Mouse (Mus musculus): ENCODE results near the gene Pilrb1. TPM values are rescaled to one million over a fixed set of nuclear protein-coding genes. Genes with fewer than 3 reads are reported as not detected.

The Pilrb1 gene
- polyA plus RNA-seq, 1 experiment: 9.5 TPM

DNA sequence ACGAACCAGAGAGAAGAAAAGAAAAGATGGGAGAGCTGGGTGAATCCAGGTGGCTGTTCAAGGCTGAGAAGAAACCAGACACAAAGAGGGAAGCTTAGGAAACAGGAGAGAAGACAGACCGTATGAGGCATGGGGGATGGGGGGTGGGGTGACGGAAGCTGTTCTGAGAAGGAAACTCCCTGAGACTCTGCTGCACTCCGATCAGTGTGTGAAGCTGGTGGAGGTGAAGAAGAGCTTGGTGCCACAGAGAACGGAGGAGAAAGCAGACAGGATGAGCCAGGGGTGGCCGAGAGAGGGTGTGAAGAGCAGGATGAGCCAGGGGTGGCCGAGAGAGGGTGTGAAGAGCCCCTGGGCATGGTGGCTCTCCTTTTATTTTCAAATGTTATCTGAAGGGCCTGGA is 31.5 kb downstream of the Pilrb1 start:
- H3K36me3 ChIP-seq (ENCODE audit: control insufficient read depth, insufficient read depth, low read length): no peaks in the 10 kb centered on the region
- TF ChIP-seq POLR2A (IDR thresholded peaks at IDR 0.05; ENCODE audit: control insufficient read depth, extremely low read depth, insufficient read depth, low read length, poor library complexity) (no peak), CTCF (IDR thresholded peaks at IDR 0.05; ENCODE audit: borderline replicate concordance, control insufficient read depth, extremely low read depth, insufficient read depth, low read length, poor library complexity) (no peak)
- H3K27ac ChIP-seq (ENCODE audit: control insufficient read depth, insufficient read depth, low read length): no peak overlapping the region
- no peaks in the 10 kb centered on the region for H3K4me1 ChIP-seq (replicated peaks; ENCODE audit: control insufficient read depth, insufficient read depth, low read length)
- no peaks in the 10 kb centered on the region for H3K27me3 ChIP-seq (ENCODE audit: control insufficient read depth, insufficient read depth, low read length)
- no peak for DNase-seq
- WGBS: 63% methylated on average over 7 of the region's 7 CpGs
- no peak overlapping the region for H3K4me3 ChIP-seq (ENCODE audit: control insufficient read depth, insufficient read depth, low read length)

DNA sequence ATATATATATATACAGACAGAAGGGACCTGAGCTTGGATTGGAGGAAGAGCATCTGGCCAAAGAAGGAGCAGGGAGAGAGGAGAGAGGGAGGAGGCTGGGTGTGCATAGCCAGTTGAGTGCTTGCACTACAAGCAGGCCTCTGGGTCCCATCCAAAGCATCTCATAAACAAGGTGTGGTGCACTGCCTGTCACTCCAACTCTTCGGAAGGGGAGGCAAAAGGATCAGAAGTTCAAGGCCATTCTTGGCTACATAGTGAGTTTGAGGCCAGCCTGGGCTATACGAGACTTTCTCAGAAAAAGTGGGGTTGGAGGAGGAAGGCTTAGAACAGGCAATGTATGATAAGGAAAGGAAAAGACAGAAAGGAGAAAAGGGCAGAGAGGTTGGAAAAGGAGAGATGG is 31.9 kb downstream of the Pilrb1 start:
- DNase-seq: no peak
- H3K4me1 ChIP-seq (replicated peaks; ENCODE audit: control insufficient read depth, insufficient read depth, low read length): no peaks in the 10 kb centered on the region
- TF ChIP-seq POLR2A (IDR thresholded peaks at IDR 0.05; ENCODE audit: control insufficient read depth, extremely low read depth, insufficient read depth, low read length, poor library complexity): no peak
- no peak for TF ChIP-seq CTCF (IDR thresholded peaks at IDR 0.05; ENCODE audit: borderline replicate concordance, control insufficient read depth, extremely low read depth, insufficient read depth, low read length, poor library complexity)
- no peak overlapping the region for H3K4me3 ChIP-seq (ENCODE audit: control insufficient read depth, insufficient read depth, low read length)
- H3K27me3 ChIP-seq (ENCODE audit: control insufficient read depth, insufficient read depth, low read length): no peaks in the 10 kb centered on the region
- H3K27ac ChIP-seq (ENCODE audit: control insufficient read depth, insufficient read depth, low read length): no peak overlapping the region
- 95% methylated on average over 2 of the region's 2 CpGs for WGBS
- H3K36me3 ChIP-seq (ENCODE audit: control insufficient read depth, insufficient read depth, low read length): no peaks in the 10 kb centered on the region

DNA sequence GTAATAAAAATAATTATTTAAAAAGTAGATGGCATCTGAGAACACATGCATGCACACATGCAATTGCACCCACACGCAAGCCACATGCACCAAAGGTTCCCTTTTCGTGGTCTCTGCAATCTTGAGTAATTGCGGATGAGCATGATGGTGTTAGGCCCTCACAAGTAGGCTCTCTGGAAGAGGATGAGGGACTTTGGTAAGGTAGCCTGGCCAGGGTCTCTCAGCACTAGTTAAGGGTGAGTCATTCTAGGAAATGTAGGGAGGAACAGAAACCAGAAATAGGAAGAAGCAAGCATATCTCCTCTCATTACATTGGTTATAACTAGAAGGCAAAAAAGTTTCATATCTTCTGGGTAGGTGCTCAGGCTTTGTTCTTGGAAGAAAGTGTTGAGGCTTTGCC is 32.9 kb downstream of the Pilrb1 start:
- TF ChIP-seq POLR2A (IDR thresholded peaks at IDR 0.05; ENCODE audit: control insufficient read depth, extremely low read depth, insufficient read depth, low read length, poor library complexity) (no peak), CTCF (IDR thresholded peaks at IDR 0.05; ENCODE audit: borderline replicate concordance, control insufficient read depth, extremely low read depth, insufficient read depth, low read length, poor library complexity) (no peak)
- 61% methylated on average over 3 of the region's 3 CpGs for WGBS
- Histone ChIP-seq H3K36me3 (ENCODE audit: control insufficient read depth, insufficient read depth, low read length) (no peaks in the 10 kb centered on the region), H3K4me3 (ENCODE audit: control insufficient read depth, insufficient read depth, low read length) (no peak overlapping the region), H3K27ac (ENCODE audit: control insufficient read depth, insufficient read depth, low read length) (no peak overlapping the region), H3K27me3 (ENCODE audit: control insufficient read depth, insufficient read depth, low read length) (no peaks in the 10 kb centered on the region), H3K4me1 (replicated peaks; ENCODE audit: control insufficient read depth, insufficient read depth, low read length) (no peaks in the 10 kb centered on the region)
- DNase-seq: no peak

DNA sequence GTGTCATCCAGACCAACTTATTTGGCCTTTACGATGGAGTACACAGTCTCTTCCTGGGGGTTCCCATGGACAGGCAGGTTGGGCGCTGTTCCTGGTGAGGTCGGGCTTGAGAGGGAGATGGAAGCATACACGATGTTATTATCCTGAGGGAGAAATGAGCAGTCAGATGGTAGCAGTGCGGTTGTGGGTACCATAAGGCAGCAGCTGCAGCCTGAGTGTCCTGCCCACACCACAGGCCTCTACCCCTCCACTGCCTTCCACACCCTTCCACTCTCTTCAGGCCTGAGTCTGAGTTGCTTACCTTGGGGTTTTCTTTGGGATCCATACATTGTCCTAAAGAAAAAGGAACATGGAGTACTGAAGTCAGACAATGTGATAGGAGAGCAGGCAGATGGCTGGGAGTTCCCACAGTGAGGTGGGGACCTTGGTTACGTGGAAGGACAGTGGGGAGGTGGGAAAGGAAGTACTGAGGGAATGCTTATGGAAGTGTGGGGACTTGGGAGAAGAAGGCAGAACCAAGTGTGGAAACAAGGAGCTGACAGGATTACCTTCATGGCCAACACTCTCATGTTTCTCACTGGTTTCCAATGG is 34.4 kb downstream of the Pilrb1 start:
- Histone ChIP-seq H3K36me3 (ENCODE audit: control insufficient read depth, insufficient read depth, low read length) (no peaks in the 10 kb centered on the region), H3K27ac (ENCODE audit: control insufficient read depth, insufficient read depth, low read length) (no peak overlapping the region), H3K27me3 (ENCODE audit: control insufficient read depth, insufficient read depth, low read length) (no peaks in the 10 kb centered on the region), H3K4me3 (ENCODE audit: control insufficient read depth, insufficient read depth, low read length) (no peak overlapping the region), H3K4me1 (replicated peaks; ENCODE audit: control insufficient read depth, insufficient read depth, low read length) (no peaks in the 10 kb centered on the region)
- no peak for TF ChIP-seq POLR2A (IDR thresholded peaks at IDR 0.05; ENCODE audit: control insufficient read depth, extremely low read depth, insufficient read depth, low read length, poor library complexity)
- no peak for TF ChIP-seq CTCF (IDR thresholded peaks at IDR 0.05; ENCODE audit: borderline replicate concordance, control insufficient read depth, extremely low read depth, insufficient read depth, low read length, poor library complexity)
- WGBS: 50% methylated on average over 6 of the region's 6 CpGs
- DNase-seq: no peak

DNA sequence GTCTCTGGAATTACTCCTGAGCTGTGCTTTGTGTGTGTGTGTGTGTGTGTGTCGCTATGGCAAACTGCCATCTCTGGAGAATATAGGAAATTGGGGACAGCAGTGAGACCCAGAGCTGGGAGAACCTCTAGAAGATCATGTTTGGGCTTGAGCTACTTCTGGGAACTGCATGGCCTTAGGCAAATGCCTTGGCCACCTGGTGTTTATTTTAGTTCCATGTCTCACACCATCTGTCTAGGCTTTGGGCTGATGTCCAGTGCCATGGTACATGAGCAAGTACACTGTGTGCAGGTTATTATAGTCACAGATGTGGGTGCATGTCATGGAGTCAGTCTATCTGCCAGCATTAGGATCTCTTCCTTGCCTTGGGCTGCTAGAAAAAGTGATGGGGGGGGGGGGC is 35.3 kb downstream of the Pilrb1 start:
- Histone ChIP-seq H3K27ac (ENCODE audit: control insufficient read depth, insufficient read depth, low read length) (no peak overlapping the region), H3K27me3 (ENCODE audit: control insufficient read depth, insufficient read depth, low read length) (no peaks in the 10 kb centered on the region), H3K4me3 (ENCODE audit: control insufficient read depth, insufficient read depth, low read length) (no peak overlapping the region), H3K4me1 (replicated peaks; ENCODE audit: control insufficient read depth, insufficient read depth, low read length) (no peaks in the 10 kb centered on the region), H3K36me3 (ENCODE audit: control insufficient read depth, insufficient read depth, low read length) (no peaks in the 10 kb centered on the region)
- 96% methylated on average over 1 of the region's 1 CpGs for WGBS
- no peak for DNase-seq
- TF ChIP-seq POLR2A (IDR thresholded peaks at IDR 0.05; ENCODE audit: control insufficient read depth, extremely low read depth, insufficient read depth, low read length, poor library complexity): no peak
- TF ChIP-seq CTCF (IDR thresholded peaks at IDR 0.05; ENCODE audit: borderline replicate concordance, control insufficient read depth, extremely low read depth, insufficient read depth, low read length, poor library complexity): no peak

DNA sequence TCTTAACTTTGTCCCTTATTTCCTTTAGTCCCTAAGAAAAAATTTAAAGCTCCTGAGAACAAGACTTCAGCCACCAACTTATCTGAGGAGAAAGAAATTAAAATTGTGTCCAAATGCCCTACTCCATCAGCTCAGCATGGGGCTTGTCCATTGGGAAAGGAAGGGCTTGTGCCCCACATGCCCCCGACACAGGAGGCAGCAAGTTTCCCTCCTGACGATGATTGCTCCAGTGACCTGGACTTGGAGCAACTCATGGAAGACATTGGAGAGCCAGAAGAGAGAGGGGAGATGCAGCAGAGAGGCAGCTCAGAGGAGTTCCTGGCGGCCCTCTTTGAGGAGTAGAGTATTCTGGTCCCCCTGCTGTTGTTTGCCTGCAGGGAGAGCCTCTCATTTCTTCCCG is 35.8 kb downstream of the Pilrb1 start:
- WGBS: 94% methylated on average over 4 of the region's 4 CpGs
- TF ChIP-seq CTCF (IDR thresholded peaks at IDR 0.05; ENCODE audit: borderline replicate concordance, control insufficient read depth, extremely low read depth, insufficient read depth, low read length, poor library complexity) (no peak), POLR2A (IDR thresholded peaks at IDR 0.05; ENCODE audit: control insufficient read depth, extremely low read depth, insufficient read depth, low read length, poor library complexity) (no peak)
- no peaks in the 10 kb centered on the region for H3K36me3 ChIP-seq (ENCODE audit: control insufficient read depth, insufficient read depth, low read length)
- no peak overlapping the region for H3K4me3 ChIP-seq (ENCODE audit: control insufficient read depth, insufficient read depth, low read length)
- no peak overlapping the region for H3K27ac ChIP-seq (ENCODE audit: control insufficient read depth, insufficient read depth, low read length)
- H3K27me3 ChIP-seq (ENCODE audit: control insufficient read depth, insufficient read depth, low read length): no peaks in the 10 kb centered on the region
- no peaks in the 10 kb centered on the region for H3K4me1 ChIP-seq (replicated peaks; ENCODE audit: control insufficient read depth, insufficient read depth, low read length)
- no peak for DNase-seq
